Mouse (Mus musculus): ENCODE data around the gene Ppm1n. TPM values are rescaled to one million over a fixed set of nuclear protein-coding genes. Genes with fewer than 3 reads are reported as not detected.

The Ppm1n gene
- total and polyA plus RNA-seq, 2 experiments from 2014 or later: 0.56 TPM; not detected in 1

GRCm38 (mm10) chr7:19304501-19305412 lies 24.9 kb upstream of the Ppm1n start:
- no peak overlapping the region for H3K27ac ChIP-seq (ENCODE audit: low read depth)
- DNase-seq (ENCODE audit: low spot score) (no peak), ATAC-seq (ENCODE audit: insufficient read depth, low read depth) (no peak)
- no peak for TF ChIP-seq CTCF (IDR thresholded peaks at IDR 0.05; ENCODE audit: low read depth)
- TF ChIP-seq EP300 (IDR thresholded peaks at IDR 0.05; ENCODE audit: low read depth): no peak
- peaks cover 32% of the 10 kb centered on the region for H3K27me3 ChIP-seq (ENCODE audit: control insufficient read depth, insufficient read depth, low read length)
- H3K4me1 ChIP-seq (ENCODE audit: control insufficient read depth, insufficient read depth): peaks cover 14% of the 10 kb centered on the region; the same call in 1 of the 2 replicates
- H3K9me3 ChIP-seq (replicated peaks; ENCODE audit: control insufficient read depth, low read length): no peaks in the 10 kb centered on the region
- peak overlapping the region; percentile 43 for H3K4me3 ChIP-seq (ENCODE audit: low read depth, low read length)
- H3K9ac ChIP-seq (replicated peaks; ENCODE audit: low read depth, low read length): peak overlapping the region; percentile 38; the same call in 1 of the 2 replicates
- no peaks in the 10 kb centered on the region for H3K36me3 ChIP-seq (replicated peaks; ENCODE audit: control insufficient read depth, insufficient read depth, low read length)
- H3K4me2 ChIP-seq (ENCODE audit: low read depth, low read length): peak overlapping the region; percentile 62
- 6% methylated on average over 48 of the region's 48 CpGs for WGBS

GRCm38 (mm10) chr7:19303770-19304169 lies 23.9 kb upstream of the Ppm1n start:
- Histone ChIP-seq H3K9ac (replicated peaks; ENCODE audit: low read depth, low read length) (no peak overlapping the region), H3K36me3 (replicated peaks; ENCODE audit: control insufficient read depth, insufficient read depth, low read length) (no peaks in the 10 kb centered on the region), H3K4me1 (ENCODE audit: control insufficient read depth, insufficient read depth) (peaks cover 14% of the 10 kb centered on the region; the same call in 1 of the 2 replicates), H3K4me3 (ENCODE audit: low read depth, low read length) (peak overlapping the region; percentile 43; the same call in 1 of the 2 replicates), H3K27me3 (ENCODE audit: control insufficient read depth, insufficient read depth, low read length) (peaks cover 32% of the 10 kb centered on the region), H3K4me2 (ENCODE audit: low read depth, low read length) (peak overlapping the region; percentile 62), H3K27ac (ENCODE audit: low read depth) (no peak overlapping the region), H3K9me3 (replicated peaks; ENCODE audit: control insufficient read depth, low read length) (no peaks in the 10 kb centered on the region)
- no peak for DNase-seq (ENCODE audit: low spot score)
- 3% methylated on average over 16 of the region's 16 CpGs for WGBS
- TF ChIP-seq CTCF (IDR thresholded peaks at IDR 0.05; ENCODE audit: low read depth): peak; percentile 89
- TF ChIP-seq EP300 (IDR thresholded peaks at IDR 0.05; ENCODE audit: low read depth): no peak
- ATAC-seq (ENCODE audit: insufficient read depth, low read depth): 0 out of 2 replicates have a peak, but pooled peaks have one; percentile 19

- no peak for ATAC-seq (ENCODE audit: insufficient read depth, low read depth)
- Histone ChIP-seq H3K36me3 (replicated peaks; ENCODE audit: control insufficient read depth, insufficient read depth, low read length) (no peaks in the 10 kb centered on the region), H3K4me1 (ENCODE audit: control insufficient read depth, insufficient read depth) (peaks cover 14% of the 10 kb centered on the region; the same call in 1 of the 2 replicates), H3K4me2 (ENCODE audit: low read depth, low read length) (no peak overlapping the region), H3K4me3 (ENCODE audit: low read depth, low read length) (no peak overlapping the region), H3K9me3 (replicated peaks; ENCODE audit: control insufficient read depth, low read length) (no peaks in the 10 kb centered on the region), H3K27ac (ENCODE audit: low read depth) (no peak overlapping the region), H3K9ac (replicated peaks; ENCODE audit: low read depth, low read length) (no peak overlapping the region), H3K27me3 (ENCODE audit: control insufficient read depth, insufficient read depth, low read length) (peaks cover 32% of the 10 kb centered on the region)
- WGBS: 86% methylated on average over 12 of the region's 12 CpGs
- TF ChIP-seq EP300 (IDR thresholded peaks at IDR 0.05; ENCODE audit: low read depth): no peak
- no peak for TF ChIP-seq CTCF (IDR thresholded peaks at IDR 0.05; ENCODE audit: low read depth)
- DNase-seq (ENCODE audit: low spot score): no peak
Observed at GRCm38 (mm10) chr7:19303046-19303305, 23.1 kb upstream of the Ppm1n start.

GRCm38 (mm10) chr7:19302264-19303045 lies 22.6 kb upstream of the Ppm1n start:
- peaks cover 32% of the 10 kb centered on the region for H3K27me3 ChIP-seq (ENCODE audit: control insufficient read depth, insufficient read depth, low read length)
- ATAC-seq (ENCODE audit: insufficient read depth, low read depth) (no peak), DNase-seq (ENCODE audit: low spot score) (no peak)
- H3K4me3 ChIP-seq (ENCODE audit: low read depth, low read length): no peak overlapping the region
- H3K27ac ChIP-seq (ENCODE audit: low read depth): no peak overlapping the region
- H3K9me3 ChIP-seq (replicated peaks; ENCODE audit: control insufficient read depth, low read length): no peaks in the 10 kb centered on the region
- no peaks in the 10 kb centered on the region for H3K36me3 ChIP-seq (replicated peaks; ENCODE audit: control insufficient read depth, insufficient read depth, low read length)
- H3K9ac ChIP-seq (replicated peaks; ENCODE audit: low read depth, low read length): no peak overlapping the region
- TF ChIP-seq EP300 (IDR thresholded peaks at IDR 0.05; ENCODE audit: low read depth): no peak
- no peak for TF ChIP-seq CTCF (IDR thresholded peaks at IDR 0.05; ENCODE audit: low read depth)
- peaks cover 14% of the 10 kb centered on the region; the same call in 1 of the 2 replicates for H3K4me1 ChIP-seq (ENCODE audit: control insufficient read depth, insufficient read depth)
- WGBS: 52% methylated on average over 13 of the region's 13 CpGs
- H3K4me2 ChIP-seq (ENCODE audit: low read depth, low read length): no peak overlapping the region

GRCm38 (mm10) chr7:19301461-19302263 lies 21.8 kb upstream of the Ppm1n start:
- no peak for ATAC-seq (ENCODE audit: insufficient read depth, low read depth)
- peak overlapping the region; percentile 47; the same call in 1 of the 2 replicates for H3K4me3 ChIP-seq (ENCODE audit: low read depth, low read length)
- H3K4me2 ChIP-seq (ENCODE audit: low read depth, low read length): peak overlapping the region; percentile 50
- no peak for DNase-seq (ENCODE audit: low spot score)
- no peak overlapping the region for H3K27ac ChIP-seq (ENCODE audit: low read depth)
- no peaks in the 10 kb centered on the region for H3K9me3 ChIP-seq (replicated peaks; ENCODE audit: control insufficient read depth, low read length)
- peaks cover 14% of the 10 kb centered on the region; the same call in 1 of the 2 replicates for H3K4me1 ChIP-seq (ENCODE audit: control insufficient read depth, insufficient read depth)
- 14% methylated on average over 16 of the region's 16 CpGs for WGBS
- peaks cover 31% of the 10 kb centered on the region for H3K27me3 ChIP-seq (ENCODE audit: control insufficient read depth, insufficient read depth, low read length)
- no peaks in the 10 kb centered on the region for H3K36me3 ChIP-seq (replicated peaks; ENCODE audit: control insufficient read depth, insufficient read depth, low read length)
- peak overlapping the region; percentile 48; the same call in 1 of the 2 replicates for H3K9ac ChIP-seq (replicated peaks; ENCODE audit: low read depth, low read length)
- TF ChIP-seq EP300 (IDR thresholded peaks at IDR 0.05; ENCODE audit: low read depth) (no peak), CTCF (IDR thresholded peaks at IDR 0.05; ENCODE audit: low read depth) (no peak)
